Mouse (Mus musculus): ENCODE data around the gene Nek6. TPM values are rescaled to one million over a fixed set of nuclear protein-coding genes. Genes with fewer than 3 reads are reported as not detected.

Nek6 gene
- polyA plus RNA-seq, 1 experiment from 2014 or later = 90.1 TPM

DNA sequence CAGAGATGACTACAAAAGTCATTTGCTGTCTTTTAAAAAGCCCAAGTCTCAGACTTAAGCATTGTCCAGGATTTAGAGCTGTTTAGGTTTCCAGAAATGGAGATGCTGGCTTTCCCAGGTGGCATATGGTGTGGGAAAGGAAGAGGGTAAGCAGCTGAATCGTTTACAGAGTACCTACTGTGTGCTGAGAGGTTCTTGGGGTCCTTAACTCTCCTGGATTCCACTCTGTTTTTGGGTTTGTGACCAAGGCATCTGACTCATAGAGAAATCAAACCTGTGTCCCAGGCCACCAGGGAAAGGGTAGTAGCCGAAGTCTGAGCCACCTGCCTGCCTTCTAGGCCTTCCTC lies 1.7 kb downstream of the Nek6 start:
- WGBS = 73% methylated on average over 2 of the region's 2 CpGs
- H3K27me3 ChIP-seq (ENCODE audit: insufficient read depth, poor library complexity, severe bottlenecking) = peaks cover 7% of the 10 kb centered on the region; the same call in 1 of the 2 replicates
- no peaks in the 10 kb centered on the region for H3K9me3 ChIP-seq
- H3K36me3 ChIP-seq = 0 out of 2 replicates have a peak, but pooled peaks cover 10% of the 10 kb centered on the region
- H3K4me1 ChIP-seq = peaks cover 49% of the 10 kb centered on the region
- H3K4me3 ChIP-seq = peak overlapping the region; percentile 96
- peak overlapping the region; percentile 98 for H3K27ac ChIP-seq
- DNase-seq (ENCODE audit: low spot score) = no peak

DNA sequence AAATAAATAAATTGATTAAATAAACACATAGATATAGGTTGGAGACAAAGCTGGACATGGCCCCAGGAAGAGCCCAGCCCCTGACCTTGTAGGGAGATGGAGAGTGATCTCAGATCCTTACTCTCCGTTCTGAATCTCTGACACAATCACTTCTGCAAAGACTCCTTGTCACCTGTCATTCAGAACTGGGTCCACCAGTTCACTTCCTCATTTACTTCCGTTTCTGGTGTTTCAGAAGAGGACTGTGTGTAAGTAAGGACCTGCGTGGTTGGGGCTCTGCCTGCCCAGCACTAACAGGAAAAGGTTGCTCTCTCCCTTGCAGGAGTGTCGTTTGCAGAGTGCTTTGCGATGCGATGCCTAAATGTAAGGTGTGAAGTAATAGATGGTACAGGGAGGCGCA lies 3.0 kb downstream of the Nek6 start:
- 57% methylated on average over 7 of the region's 7 CpGs for WGBS
- Histone ChIP-seq H3K4me1 (peaks cover 55% of the 10 kb centered on the region), H3K9me3 (no peaks in the 10 kb centered on the region), H3K27ac (peak overlapping the region; percentile 47; the same call in 1 of the 2 replicates), H3K36me3 (0 out of 2 replicates have a peak, but pooled peaks cover 10% of the 10 kb centered on the region), H3K4me3 (no peak overlapping the region), H3K27me3 (ENCODE audit: insufficient read depth, poor library complexity, severe bottlenecking) (peaks cover 7% of the 10 kb centered on the region; the same call in 1 of the 2 replicates)
- no peak for DNase-seq (ENCODE audit: low spot score)

DNA sequence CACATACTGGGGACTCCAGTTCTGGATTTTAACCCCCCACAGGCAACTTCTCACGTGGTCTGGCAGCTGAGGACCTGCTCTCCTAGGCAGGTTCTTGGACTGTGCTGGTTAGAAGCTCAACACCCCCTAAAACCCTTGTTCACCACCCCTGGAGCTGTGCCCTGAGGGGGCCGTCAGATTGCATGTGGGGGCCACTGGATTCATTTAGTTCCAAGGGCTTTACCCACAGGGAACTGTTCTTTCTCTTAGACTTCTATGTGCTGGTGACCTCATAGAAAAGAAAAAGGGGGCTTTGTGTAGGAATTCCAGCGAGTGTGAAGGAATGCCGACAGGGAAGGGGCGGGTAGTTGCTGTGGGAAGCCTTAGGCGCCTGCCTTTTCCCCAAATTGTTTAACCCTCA lies 4.0 kb downstream of the Nek6 start:
- Histone ChIP-seq H3K4me1 (peaks cover 61% of the 10 kb centered on the region), H3K36me3 (0 out of 2 replicates have a peak, but pooled peaks cover 10% of the 10 kb centered on the region), H3K27ac (peak overlapping the region; percentile 76), H3K9me3 (no peaks in the 10 kb centered on the region), H3K27me3 (ENCODE audit: insufficient read depth, poor library complexity, severe bottlenecking) (no peaks in the 10 kb centered on the region), H3K4me3 (no peak overlapping the region)
- WGBS = 24% methylated on average over 6 of the region's 6 CpGs
- DNase-seq (ENCODE audit: low spot score) = no peak

DNA sequence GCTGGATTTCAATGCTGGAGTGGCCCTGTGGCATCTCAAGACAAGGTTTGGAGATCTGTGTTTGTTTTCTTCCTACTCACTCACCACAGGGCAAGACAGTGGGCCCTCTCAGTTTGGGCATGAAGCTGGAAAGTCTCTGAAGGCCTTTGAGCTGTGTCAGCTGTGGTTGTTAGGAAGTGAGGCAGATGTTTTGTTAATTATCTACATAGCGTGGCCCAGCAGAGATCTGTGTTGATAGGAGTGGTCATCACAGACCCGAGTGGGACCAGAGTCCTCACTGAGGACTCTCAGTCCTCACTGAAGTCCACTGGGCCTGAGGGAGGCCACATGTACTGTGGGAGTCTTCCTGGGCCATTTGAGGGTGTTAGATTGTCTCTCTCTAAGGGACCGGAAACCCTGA lies 5.0 kb downstream of the Nek6 start:
- H3K4me1 ChIP-seq = peaks cover 67% of the 10 kb centered on the region
- peak overlapping the region; percentile 76; the same call in 1 of the 2 replicates for H3K27ac ChIP-seq
- 70% methylated on average over 3 of the region's 3 CpGs for WGBS

DNA sequence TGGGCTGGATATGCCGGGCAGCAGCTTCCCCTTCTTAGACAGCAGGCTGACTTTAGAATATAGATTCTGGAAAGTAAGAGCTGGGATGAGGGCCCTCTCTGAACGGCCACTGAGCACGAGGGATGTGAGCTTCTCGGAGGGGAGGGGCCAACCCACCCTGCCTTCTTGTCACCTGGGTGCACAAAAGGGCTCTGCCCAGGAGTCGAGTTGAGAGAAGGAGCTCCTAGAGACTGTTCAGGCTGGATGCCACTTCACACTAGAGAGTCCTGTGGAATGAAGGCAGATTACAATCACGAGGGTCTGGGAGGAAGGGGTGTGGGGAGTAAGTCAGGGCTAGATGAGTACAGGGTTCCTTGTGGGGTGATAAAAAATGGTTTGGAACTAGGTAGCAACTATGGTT lies 5.6 kb downstream of the Nek6 start:
- no peak overlapping the region for H3K4me3 ChIP-seq
- no peaks in the 10 kb centered on the region for H3K27me3 ChIP-seq (ENCODE audit: insufficient read depth, poor library complexity, severe bottlenecking)
- H3K9me3 ChIP-seq = no peaks in the 10 kb centered on the region
- DNase-seq (ENCODE audit: low spot score) = no peak
- H3K4me1 ChIP-seq = peaks cover 70% of the 10 kb centered on the region
- WGBS = 64% methylated on average over 6 of the region's 6 CpGs
- H3K36me3 ChIP-seq = 0 out of 2 replicates have a peak, but pooled peaks cover 10% of the 10 kb centered on the region
- 0 out of 2 replicates have a peak overlapping the region, but pooled peaks have one; percentile 76 for H3K27ac ChIP-seq

More for the DNA sequence above, 5.0 kb downstream of the Nek6 start:
- Histone ChIP-seq H3K9me3 (no peaks in the 10 kb centered on the region), H3K36me3 (0 out of 2 replicates have a peak, but pooled peaks cover 10% of the 10 kb centered on the region), H3K27me3 (ENCODE audit: insufficient read depth, poor library complexity, severe bottlenecking) (no peaks in the 10 kb centered on the region), H3K4me3 (no peak overlapping the region)
- DNase-seq (ENCODE audit: low spot score) = no peak

DNA sequence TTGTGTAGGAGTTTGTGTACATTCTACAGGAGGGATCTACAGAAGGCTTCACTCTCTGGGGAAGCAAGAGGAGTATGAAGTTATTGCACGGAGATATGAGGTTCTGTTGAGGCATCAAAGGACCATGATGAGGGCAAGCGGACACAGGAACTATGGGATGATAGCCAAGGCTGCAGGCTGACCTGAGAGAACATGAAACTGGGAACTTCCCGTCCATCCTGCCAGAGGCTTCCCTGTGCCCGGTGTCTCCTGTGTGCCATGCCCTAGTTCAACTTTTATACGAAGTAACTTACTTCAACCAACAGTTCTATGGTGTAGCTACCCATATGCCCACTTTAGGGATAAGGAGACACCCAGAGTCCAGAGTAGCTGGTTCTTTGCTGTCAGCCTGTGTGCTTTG lies 7.3 kb downstream of the Nek6 start:
- Histone ChIP-seq H3K4me1 (peaks cover 70% of the 10 kb centered on the region), H3K9me3 (no peaks in the 10 kb centered on the region), H3K27ac (no peak overlapping the region), H3K27me3 (ENCODE audit: insufficient read depth, poor library complexity, severe bottlenecking) (no peaks in the 10 kb centered on the region), H3K4me3 (no peak overlapping the region), H3K36me3 (0 out of 2 replicates have a peak, but pooled peaks cover 10% of the 10 kb centered on the region)
- WGBS = 87% methylated on average over 5 of the region's 5 CpGs
- DNase-seq (ENCODE audit: low spot score) = no peak

DNA sequence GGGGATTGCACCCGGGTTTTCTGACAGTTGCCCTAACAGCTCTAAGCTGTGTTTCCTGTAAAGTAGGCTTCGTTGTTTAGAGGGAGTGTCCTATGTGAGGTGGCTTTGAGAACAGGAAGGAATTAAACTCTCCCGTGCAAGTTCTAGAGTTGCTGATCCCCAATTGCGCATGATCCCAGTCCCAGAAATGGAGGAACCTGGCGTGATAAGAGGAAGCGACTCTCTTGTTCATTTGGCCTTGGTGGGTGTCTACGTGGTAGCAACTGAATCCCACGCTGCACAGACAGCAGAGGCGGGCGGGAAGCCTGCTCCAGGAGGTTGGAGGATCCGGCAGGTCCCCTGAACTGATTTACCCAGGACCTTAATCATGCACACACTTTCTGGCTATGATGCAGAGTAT lies 8.5 kb downstream of the Nek6 start:
- Histone ChIP-seq H3K27ac (no peak overlapping the region), H3K4me3 (no peak overlapping the region), H3K36me3 (0 out of 2 replicates have a peak, but pooled peaks cover 15% of the 10 kb centered on the region), H3K27me3 (ENCODE audit: insufficient read depth, poor library complexity, severe bottlenecking) (no peaks in the 10 kb centered on the region), H3K9me3 (no peaks in the 10 kb centered on the region), H3K4me1 (peaks cover 72% of the 10 kb centered on the region)
- WGBS = 84% methylated on average over 11 of the region's 11 CpGs
- no peak for DNase-seq (ENCODE audit: low spot score)

DNA sequence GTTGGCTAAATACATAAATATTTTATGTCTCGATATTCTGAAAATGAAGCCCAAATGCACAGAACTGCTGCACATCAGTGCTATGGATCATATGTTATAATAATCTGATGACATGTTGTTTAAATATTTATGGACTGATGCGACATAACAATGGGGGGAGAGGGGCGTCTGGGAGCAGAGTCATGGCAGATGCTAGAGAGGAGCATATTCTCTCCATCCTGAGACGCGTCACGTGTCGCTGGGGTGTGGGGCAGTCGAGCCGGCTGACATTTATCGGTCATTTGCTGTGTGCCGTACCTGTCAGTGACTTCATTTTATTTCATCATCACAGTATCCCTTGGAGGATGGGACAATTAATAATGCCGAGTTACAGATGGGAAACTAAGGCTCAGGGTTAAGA lies 10.2 kb downstream of the Nek6 start:
- Histone ChIP-seq H3K27me3 (ENCODE audit: insufficient read depth, poor library complexity, severe bottlenecking) (no peaks in the 10 kb centered on the region), H3K4me3 (no peak overlapping the region), H3K36me3 (peaks cover 19% of the 10 kb centered on the region; the same call in 1 of the 2 replicates), H3K9me3 (no peaks in the 10 kb centered on the region), H3K27ac (no peak overlapping the region), H3K4me1 (peaks cover 60% of the 10 kb centered on the region)
- WGBS = 88% methylated on average over 12 of the region's 12 CpGs
- DNase-seq (ENCODE audit: low spot score) = no peak

DNA sequence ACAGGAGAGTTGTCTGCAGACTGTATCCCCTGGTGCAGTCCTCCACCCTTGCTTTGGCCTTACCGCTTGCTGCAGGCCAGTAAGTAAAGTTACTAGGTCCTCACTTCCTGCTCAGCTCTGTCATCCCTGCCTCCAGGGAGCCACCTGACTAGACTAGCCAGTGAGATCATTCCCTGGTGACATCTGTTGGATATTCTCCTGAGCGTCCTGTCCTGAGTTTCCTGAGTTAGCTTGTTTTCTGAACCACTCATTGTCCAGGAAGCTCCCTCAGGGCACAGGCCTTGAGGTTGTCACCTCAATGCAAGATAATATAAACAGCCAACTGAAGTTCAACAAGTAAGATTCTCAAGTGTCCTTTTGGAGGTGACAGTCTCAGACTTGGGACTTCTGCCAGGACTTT lies 10.9 kb downstream of the Nek6 start:
- Histone ChIP-seq H3K36me3 (peaks cover 20% of the 10 kb centered on the region; the same call in 1 of the 2 replicates), H3K27ac (no peak overlapping the region; the same call in 1 of the 2 replicates), H3K27me3 (ENCODE audit: insufficient read depth, poor library complexity, severe bottlenecking) (no peaks in the 10 kb centered on the region), H3K4me3 (no peak overlapping the region), H3K9me3 (no peaks in the 10 kb centered on the region), H3K4me1 (peaks cover 54% of the 10 kb centered on the region)
- no peak for DNase-seq (ENCODE audit: low spot score)
- WGBS = 49% methylated on average over 2 of the region's 2 CpGs

DNA sequence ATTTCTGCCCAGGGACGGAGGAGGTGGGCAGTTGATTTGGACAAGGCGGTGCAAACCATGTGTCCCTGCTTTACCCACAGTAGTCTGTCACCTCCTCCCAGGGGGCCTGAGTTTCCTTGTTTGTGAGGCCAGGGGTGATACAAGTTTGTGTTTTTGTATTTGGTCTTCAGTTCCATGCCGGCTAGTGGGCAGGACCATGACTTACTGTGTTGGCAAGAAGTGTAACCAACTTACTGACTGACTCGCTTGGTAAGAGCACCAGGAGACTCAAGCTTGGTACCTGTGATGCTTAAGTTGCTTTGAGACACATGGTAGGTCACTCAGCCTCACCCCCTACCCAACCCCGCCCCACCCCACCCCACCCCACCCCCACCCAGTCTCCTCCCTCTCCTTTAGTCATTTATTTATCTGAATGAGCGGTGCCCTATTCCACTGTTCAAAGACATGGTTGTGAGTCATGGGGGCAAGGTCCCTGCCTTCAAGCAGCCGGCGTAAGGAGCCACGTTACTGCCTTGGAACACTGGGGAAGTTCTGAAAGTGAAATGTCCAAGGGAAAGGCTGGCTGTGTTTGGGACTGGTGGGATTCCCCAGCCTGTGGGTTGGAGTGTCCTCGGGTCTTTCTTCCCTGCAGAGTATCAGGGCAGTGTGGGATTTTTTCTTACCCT lies 12.5 kb downstream of the Nek6 start:
- WGBS = 72% methylated on average over 10 of the region's 10 CpGs
- Histone ChIP-seq H3K4me1 (peaks cover 62% of the 10 kb centered on the region), H3K9me3 (no peaks in the 10 kb centered on the region)

DNA sequence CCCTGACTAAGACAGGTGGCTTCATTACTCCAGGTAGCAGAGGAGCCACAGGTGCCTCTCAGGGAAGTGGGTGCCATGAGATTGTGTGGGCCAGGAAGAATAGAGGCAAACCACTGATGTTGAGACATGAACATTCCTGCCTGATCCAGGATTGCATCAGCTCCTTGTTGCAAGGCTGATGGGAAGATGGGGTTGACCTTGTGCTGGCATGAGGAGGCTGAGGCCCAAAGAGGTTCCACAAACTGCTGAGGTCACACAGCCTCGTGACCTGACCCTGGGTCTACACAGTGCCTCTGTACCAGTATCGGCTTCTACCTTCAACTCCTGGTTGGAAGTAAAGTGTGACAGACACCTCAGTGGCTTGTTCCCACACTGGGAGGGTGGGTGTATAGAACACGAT lies 13.6 kb downstream of the Nek6 start:
- H3K4me3 ChIP-seq = no peak overlapping the region
- H3K27ac ChIP-seq = no peak overlapping the region
- no peak for DNase-seq (ENCODE audit: low spot score)
- H3K27me3 ChIP-seq (ENCODE audit: insufficient read depth, poor library complexity, severe bottlenecking) = no peaks in the 10 kb centered on the region
- no peaks in the 10 kb centered on the region for H3K9me3 ChIP-seq
- H3K4me1 ChIP-seq = peaks cover 69% of the 10 kb centered on the region
- peaks cover 14% of the 10 kb centered on the region; the same call in 1 of the 2 replicates for H3K36me3 ChIP-seq
- WGBS = 86% methylated on average over 3 of the region's 3 CpGs

More for the DNA sequence above, 12.5 kb downstream of the Nek6 start:
- Histone ChIP-seq H3K27ac (peak overlapping the region; percentile 56; the same call in 1 of the 2 replicates), H3K4me3 (no peak overlapping the region), H3K27me3 (ENCODE audit: insufficient read depth, poor library complexity, severe bottlenecking) (no peaks in the 10 kb centered on the region), H3K36me3 (peaks cover 14% of the 10 kb centered on the region; the same call in 1 of the 2 replicates)
- no peak for DNase-seq (ENCODE audit: low spot score)

DNA sequence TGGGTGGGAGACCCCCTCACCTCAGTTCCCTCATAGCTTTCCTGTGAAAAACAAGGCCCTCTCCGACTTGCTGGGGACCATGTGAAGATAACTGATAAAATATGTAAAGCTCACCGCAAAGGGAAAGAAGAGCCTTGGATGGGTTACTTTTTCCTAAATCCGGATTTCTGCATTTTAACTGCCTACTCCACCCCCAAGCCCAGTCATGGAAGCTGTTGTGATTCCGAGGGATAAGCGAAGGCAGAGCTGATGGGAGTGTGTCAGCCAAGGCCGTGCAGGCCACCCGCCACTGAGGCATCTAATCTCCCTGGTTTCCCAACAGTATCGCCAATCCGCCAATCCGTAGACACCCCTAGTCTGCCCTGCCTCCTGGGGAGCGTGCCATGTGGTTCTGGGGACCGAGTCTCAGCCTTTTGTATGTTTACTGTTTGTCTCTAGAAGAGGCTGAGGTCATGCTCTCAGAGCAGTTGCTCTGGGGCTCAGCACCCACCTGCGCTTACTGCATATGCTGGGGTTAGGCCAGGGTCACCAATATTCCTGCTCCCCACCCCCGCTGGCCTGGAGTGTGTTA lies 18.2 kb downstream of the Nek6 start:
- no peak for DNase-seq (ENCODE audit: low spot score)
- Histone ChIP-seq H3K27me3 (ENCODE audit: insufficient read depth, poor library complexity, severe bottlenecking) (no peaks in the 10 kb centered on the region), H3K4me3 (no peak overlapping the region), H3K9me3 (no peaks in the 10 kb centered on the region), H3K27ac (peak overlapping the region; percentile 67; the same call in 1 of the 2 replicates), H3K36me3 (peaks cover 12% of the 10 kb centered on the region; the same call in 1 of the 2 replicates), H3K4me1 (peaks cover 72% of the 10 kb centered on the region)
- WGBS = 55% methylated on average over 14 of the region's 14 CpGs

DNA sequence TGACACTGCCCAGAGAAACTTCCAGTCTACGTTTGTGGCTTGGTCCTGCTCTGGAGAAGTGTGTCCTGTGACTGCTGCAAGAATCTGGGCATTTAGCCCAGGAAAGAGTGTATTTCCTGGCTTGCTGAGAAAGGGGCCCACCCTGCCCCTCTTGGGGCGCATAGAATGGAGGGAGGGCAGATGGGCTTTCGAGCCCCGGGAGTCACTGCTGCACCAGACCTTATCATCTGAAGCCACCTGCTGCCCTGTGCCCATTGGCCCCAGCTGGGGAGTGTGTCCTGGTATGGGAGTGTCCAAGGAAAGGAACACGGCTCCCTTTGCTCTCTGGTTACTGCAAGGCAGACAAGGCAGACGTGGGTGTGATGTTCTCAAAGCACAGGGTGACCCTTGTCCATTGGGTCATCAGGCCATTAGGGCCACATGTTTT lies 19.5 kb downstream of the Nek6 start:
- WGBS = 13% methylated on average over 6 of the region's 6 CpGs
- H3K36me3 ChIP-seq = peaks cover 5% of the 10 kb centered on the region; the same call in 1 of the 2 replicates
- H3K4me3 ChIP-seq = no peak overlapping the region
- H3K9me3 ChIP-seq = no peaks in the 10 kb centered on the region
- no peaks in the 10 kb centered on the region for H3K27me3 ChIP-seq (ENCODE audit: insufficient read depth, poor library complexity, severe bottlenecking)
- peaks cover 78% of the 10 kb centered on the region for H3K4me1 ChIP-seq
- DNase-seq (ENCODE audit: low spot score) = peak; percentile 96
- H3K27ac ChIP-seq = peak overlapping the region; percentile 67

Data from heart, embryonic 10.5 days (tissue).